Mouse (Mus musculus): ENCODE results near the gene Kif26a. TPM values are rescaled to one million over a fixed set of nuclear protein-coding genes. Genes with fewer than 3 reads are reported as not detected.

The Kif26a gene
- under 1 TPM; 0.02 to 0.29 TPM for polyA plus RNA-seq (2017; shearing (Covaris generic))

DNA sequence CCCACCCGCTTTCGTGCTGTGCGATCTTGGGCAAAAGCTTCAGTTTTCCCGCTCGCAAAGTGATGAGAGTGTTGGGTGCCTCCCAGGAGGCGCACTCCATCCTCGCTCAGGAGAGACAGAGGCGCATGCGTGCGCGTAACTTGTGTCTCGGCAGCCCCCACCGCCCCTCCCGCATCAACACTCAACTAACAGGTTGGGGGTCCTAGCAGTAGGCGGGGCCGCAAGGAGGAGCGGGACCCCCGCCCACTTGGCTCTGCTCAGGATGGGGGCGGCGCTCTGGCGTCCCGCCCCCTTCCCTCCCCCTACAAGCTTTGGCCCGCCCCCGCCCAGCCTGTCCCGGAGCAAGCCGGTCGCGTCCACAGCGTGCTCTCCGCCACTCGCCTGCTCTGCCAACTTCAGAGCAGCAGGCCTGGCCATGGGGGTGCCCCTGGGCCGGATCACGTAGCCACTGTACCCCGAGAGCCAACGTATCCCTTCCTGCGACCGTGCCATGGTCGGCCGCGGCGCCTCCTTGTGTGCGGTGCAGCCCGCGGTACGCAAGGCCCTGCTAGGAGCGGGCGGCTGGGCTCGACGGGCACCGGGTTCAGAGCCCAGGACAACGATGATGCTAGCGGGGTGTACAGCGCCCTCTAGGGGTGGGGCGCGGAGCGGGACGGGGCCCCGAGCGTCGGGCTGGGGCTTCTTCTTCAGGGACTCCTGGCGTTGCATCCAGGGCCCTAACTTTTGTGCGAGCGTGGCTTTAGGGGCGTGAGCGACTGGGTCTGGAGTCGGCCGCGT lies at the start of gene Kif26a:
Gene Kif26a (plus strand): TSS at position 334 of the 777 bp plus-strand sequence.

GRCm38 (mm10) chr12:112106541-112106971 lies 39.5 kb upstream of the Kif26a start, which contains the start of gene Aspg:
Gene Aspg, plus strand, starts transcription at chr12:112106679.

Other genes starting within 250 kb of the Kif26a start
- 10 to 100 TPM; 43.0 to 62.7 TPM for gene Ppp1r13b, start 238.1 kb upstream of the Kif26a start, polyA plus RNA-seq (2017; shearing (Covaris generic))
- gene Atp5mpl, start 179.2 kb upstream of the Kif26a start, polyA plus RNA-seq (2017; shearing (Covaris generic)): 100 to 1,000 TPM; 270 to 280 TPM
- gene Tdrd9, start 174.6 kb upstream of the Kif26a start, polyA plus RNA-seq (2017; shearing (Covaris generic)): under 1 TPM in 1 of 2 experiments, not detected in 1; 0.42 TPM
- gene Rd3l, start 164.9 kb upstream of the Kif26a start, polyA plus RNA-seq (2017; shearing (Covaris generic)): under 1 TPM in 1 of 2 experiments, not detected in 1; 0.15 TPM
- gene Aspg, start 39.5 kb upstream of the Kif26a start, polyA plus RNA-seq (2017; shearing (Covaris generic)): not detected

All from activated CD4-positive, CD25-positive, alpha-beta regulatory T cell (primary cell).